Mouse (Mus musculus): Measurements from ENCODE around the gene Emg1. TPM values are rescaled to one million over a fixed set of nuclear protein-coding genes. Genes with fewer than 3 reads are reported as not detected.

The Emg1 gene
- total RNA-seq, 2 experiments from 2014 or later, result 51.3 to 54.4 TPM

DNA sequence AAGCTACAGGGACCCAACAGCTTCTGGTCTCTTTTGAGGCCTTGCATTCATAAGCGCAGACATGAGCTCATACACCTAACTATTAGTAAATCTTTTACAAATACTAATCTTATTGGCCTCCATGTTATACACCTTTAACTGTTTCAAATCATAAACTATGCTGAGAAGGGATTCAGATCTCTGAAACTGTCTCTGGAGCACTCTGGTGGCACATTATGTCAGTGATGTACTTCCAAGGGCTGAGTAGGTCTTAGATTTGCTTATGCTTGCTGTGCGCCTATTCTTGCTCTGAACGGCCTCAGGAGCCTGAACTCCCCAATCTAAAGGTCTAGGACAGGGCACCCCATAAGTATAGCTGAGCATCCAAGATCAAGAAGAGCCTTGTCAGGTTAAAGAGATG lies 29.9 kb upstream of the Emg1 start:
- no peak for DNase-seq (ENCODE audit: extremely low spot score in 1 of 2, low spot score in 1 of 2)

DNA sequence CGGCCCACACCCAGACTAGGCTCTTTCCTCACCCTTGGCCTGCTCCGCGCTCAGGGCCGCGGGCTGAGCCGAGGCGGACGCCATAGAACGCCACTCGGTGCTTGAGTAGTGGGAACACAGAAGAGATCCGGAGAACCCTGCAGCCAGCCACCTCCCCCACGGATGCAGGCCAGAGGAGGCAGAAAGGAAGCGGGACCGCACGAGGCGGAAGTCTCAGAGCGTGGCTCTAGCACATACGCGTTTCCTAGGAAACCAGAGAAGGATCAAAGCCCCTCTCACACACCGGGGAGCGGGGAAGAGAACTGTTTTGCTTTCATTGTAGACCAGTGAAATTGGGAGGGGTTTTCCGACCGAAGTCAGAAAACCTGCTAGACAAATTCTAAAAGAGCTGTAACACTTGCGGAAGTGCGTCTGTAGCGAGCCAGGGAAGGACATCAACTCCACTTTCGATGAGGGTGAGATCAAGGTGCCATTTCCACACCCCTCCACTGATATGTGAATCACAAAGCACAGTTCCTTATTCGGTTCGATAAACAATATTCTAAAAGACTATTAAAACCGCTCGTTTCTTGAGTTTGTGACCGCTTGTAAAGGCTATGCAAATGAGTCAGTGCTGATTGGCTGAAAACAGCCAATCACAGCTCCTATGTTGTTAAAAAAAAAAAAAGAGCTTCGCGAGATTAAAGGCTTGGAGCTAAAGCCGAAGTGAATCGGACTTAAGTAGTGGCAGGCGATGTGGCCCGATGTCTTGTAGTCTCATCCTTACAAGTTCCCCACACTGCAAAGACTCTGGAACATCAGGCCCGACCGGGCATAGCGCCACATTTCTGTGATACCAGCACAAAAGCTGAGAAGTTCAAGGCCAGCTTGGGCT lies 29.1 kb upstream of the Emg1 start, which contains the start of gene Grcc10:
Gene Grcc10 (minus strand): TSS at position 487 of the 874 bp plus-strand sequence.
- peak; percentile 70 to 86 for DNase-seq (ENCODE audit: extremely low spot score in 1 of 2, low spot score in 1 of 2)

DNA sequence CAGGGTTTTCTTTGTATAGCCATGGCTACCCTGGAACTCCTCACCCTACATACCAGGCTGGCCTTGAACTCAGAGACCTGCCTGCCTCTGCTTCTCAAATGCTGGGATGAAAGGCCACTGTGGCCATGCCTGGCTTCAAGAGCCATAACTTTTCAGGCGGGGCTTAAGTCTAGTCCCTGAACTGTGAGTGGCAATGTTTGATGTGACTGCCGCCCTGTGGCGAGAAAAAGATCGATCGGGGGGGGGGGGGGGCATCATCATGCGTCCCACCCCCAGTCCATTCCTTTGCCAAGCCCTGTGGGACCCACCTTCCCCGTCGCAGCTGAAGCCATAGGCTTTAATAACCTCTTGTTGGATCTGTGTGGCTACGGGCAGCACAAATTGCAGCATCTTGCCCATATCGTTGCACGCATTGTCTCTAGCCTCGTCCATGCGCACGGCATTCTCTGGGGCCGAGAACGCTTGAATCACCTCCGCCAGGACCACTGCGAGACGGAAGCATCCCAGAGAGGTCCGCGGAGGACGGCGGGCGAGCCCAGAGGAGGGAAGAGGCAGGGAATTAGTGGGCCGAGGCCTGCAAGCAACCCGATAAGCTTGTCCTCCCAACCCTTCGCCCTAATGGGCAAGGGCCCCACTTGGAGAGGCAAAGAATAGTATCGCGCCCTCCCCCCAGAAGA lies 28.4 kb upstream of the Emg1 start:
- no peak for DNase-seq (ENCODE audit: extremely low spot score in 1 of 2, low spot score in 1 of 2)

DNA sequence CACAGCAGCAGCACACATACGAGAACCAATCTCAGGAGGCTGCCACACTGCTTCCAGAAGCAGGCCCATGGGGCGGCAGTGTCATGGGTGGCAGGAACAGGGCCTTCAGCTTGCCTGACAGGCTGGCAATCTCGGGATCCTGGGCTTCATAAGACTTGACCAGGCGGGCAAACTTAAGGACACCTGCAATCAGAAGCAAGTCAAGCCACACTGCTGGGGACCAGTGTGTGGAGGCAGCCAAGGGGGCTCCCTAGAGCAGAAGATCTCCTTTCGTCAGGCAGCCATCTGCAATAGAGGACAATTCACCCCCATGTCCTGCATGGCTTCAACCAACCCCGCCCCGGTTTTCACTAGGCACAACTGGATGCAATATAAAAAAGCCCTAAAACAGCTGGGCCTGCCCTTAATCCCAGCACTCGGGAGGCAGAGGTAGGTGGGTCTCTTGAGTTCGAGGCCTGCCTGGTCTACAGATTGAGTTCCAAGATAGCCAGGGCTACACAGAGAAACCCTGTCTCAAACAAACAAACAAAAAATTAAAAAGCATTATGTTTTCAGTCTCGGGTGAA lies 27.3 kb upstream of the Emg1 start:
- no peak for DNase-seq (ENCODE audit: extremely low spot score in 1 of 2, low spot score in 1 of 2)

DNA sequence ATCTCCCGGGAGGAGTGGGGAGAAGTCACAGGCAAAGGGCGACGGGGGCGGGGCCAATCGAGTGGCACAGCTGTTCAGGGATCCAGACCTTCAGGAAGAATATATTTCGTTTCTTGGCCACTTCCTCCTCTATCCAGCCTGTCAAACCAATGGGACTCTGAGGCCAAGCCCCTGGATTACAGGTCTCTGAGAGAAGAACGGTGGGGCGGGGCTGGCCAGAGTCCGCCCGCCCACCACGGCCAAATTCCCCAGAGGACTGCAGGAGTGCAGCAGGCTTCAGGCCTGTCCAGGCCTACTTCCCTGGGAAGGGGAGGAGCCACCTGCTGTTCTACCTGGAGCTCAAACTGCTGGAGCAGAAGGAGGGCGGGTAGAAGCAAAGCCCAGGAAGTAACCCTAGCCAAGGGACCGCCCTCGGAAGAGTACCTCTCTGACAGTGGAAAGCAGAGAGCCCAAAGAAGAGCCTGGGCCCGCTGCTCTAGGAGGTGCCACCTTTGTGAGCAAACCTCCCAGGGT lies 26.6 kb upstream of the Emg1 start, which contains the start of gene Ptpn6:
Gene Ptpn6 (minus strand): TSS at position 204 of the 513 bp plus-strand sequence.
- DNase-seq (ENCODE audit: extremely low spot score in 1 of 2, low spot score in 1 of 2), result no peak

DNA sequence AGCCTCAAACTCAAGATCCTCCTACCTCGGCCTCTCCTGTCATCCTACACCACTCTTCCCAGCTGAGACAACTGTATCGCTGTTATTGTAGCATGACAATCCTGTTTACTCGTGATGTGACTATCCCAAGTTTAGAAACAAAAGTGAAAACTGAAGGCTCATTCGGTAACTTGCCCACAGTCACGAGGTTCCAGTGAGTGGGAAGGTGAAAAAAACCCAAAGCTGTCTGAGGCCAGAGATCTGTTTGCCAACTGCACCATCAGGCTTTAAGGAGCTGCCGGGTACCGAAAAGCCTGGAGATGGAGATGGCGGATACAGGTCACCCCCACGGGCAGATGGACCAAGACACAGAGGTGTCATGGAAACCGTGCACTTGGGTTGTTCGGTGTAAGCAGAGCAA lies 25.1 kb upstream of the Emg1 start:
- no peak for DNase-seq (ENCODE audit: extremely low spot score in 1 of 2, low spot score in 1 of 2)

DNA sequence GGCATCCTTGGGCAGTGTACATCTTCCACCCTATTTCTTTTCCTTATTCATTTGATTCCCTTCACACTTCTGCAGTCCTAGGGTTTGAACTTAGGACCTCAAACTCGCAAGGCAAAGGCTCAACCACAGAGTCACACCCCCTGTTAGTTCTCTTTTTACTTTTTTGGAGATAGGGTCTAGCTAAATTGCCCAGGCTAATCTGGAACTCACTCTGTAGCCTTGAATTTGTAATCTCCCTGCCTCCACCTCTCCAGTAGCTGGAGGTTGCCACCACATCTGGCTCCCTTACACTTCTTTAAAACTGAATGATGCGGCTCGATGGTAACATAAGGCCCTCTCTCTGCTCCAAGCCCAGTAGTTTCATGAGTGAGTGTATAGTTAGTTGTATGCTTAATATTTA lies 22.4 kb upstream of the Emg1 start:
- DNase-seq (ENCODE audit: extremely low spot score in 1 of 2, low spot score in 1 of 2), result no peak

DNA sequence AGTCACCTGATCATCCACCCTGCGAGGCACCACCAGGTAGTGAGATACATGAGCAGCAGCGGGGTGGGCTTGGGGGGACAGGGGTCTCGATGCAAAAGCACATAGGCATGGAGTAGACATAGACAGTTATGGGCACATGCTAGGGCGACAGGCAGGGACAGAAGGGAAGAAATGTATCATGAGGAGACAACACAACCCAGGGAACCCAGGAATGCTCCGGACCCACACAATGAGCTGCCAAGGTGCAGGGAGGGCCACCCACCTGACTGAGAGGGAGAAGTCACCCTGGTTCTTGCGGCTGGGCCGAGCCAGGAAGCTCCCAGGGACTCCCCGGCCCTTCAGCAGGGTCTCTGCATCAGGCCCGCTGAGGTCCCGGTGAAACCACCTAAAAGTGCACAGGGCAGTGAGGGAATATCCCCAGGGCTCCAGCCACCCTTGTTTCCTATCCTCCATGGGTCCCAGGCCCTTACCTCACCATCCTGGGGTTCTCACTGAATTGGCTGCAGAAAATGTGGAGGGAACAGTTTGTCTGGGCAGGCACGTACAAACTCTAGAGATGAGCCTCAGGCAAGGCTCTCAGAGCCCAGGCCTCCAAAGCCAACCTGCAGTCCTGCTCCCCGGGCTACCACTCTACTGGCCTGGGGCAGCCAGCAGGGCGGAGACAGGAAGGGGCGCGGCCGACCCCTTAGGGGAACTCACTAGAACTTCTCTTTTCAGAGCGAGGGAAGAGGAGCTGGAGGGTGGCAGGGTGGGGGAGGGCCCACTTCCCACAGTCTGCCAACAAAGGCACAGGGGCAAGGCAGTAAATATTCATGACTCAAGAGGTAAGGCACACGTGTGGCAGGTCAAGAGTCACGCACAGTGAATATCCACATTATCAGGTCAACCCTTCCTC lies 20.7 kb upstream of the Emg1 start:
- DNase-seq (ENCODE audit: extremely low spot score in 1 of 2, low spot score in 1 of 2), result no peak

DNA sequence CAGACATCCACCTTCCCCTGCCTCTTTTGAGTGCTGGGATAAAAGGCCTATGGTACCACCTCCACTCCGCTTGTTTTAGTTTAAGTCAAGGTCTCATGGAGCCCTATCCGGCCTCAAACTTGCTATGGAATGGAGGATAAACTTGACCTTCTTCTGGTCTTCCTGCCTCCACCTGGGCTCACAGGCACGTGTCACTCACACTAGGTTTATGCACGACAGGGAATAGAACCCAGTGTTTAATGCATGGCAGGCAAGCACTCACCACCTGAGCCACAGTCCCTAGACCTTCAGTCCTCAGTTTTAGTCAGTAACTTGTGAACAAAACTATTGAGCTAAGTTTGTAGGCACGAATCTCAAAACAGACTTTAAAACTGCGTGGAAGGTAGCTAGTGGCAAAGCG lies 19.1 kb upstream of the Emg1 start:
- no peak for DNase-seq (ENCODE audit: extremely low spot score in 1 of 2, low spot score in 1 of 2)

DNA sequence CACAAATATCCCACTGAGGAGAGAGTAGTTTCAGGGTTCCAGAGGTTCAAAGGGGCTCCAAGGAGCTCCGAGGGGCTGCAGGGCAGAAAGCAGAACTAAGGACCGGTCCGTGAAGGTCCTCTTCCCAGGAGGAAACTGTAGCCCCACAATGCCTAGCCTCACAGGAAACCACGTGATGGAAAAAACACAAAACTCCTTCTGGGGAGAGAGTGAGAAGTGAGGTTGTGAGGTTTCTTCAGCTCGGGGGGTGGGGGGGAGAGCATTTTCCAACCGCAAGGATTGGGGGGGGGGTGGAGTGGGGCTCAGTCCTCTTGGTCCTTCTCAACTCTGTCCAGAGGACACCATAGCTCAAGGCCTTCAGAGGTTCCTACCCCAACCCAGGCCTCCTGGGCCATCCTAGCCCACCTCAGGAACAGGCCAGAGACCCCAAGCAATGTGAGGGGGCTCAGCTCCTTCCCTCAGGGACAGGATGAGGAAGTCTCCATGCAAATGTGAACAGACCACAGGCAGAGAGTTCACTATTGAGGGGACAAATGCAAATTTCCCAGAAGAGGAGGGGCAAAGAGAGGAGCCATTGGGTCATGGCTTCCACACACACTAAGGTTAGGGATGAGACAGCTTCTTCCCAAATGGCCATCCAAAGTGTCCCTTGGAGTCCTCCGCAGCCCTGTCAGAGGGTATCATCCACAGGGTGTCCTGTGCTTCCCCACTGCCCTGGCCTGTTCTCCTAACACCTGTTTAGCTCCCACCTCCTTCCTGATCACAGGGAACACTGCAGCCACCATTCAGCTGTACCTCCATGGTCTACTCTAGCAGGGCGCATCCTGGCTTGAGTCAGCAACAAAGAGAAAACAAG lies 18.1 kb upstream of the Emg1 start:
- no peak for DNase-seq (ENCODE audit: extremely low spot score in 1 of 2, low spot score in 1 of 2)

DNA sequence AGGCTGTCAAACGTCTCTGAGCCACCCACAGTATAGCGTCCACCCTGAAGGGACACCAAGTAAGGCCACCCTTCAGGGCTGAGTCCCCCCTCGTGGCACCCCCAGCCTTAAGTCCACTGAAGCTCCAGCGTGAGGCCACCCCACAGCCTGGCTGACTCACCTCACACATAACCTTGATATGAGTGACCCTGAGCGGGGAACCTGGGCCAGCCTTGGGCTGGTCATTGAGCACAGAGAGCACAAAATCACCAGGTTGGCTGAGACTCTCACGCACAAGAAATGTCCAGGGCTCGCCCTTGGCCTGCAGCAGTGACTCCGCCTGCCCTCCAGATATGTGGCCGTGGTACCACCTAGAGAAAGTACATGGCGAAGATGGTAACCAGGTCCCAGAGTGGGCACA lies 16.6 kb upstream of the Emg1 start:
- no peak for DNase-seq (ENCODE audit: extremely low spot score in 1 of 2, low spot score in 1 of 2)

DNA sequence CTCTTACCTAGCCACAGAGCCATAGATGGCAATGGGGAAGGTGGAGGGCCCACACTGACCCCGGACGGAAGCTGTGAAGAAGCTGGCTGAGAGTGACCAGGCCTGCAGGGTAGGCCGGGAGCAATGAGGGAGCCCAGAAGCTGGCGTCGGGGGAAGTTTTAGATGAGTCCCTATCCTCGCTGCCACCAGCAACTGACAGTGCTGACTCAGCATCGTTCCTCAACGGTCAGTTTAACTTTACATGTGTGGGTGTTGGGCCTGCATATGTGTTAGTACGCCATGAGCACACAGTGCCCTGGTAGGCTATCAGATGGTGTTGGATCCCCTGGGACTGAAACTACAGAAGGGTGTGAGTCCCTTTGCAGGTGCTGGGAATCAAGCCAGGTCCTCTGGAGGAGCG lies 12.5 kb upstream of the Emg1 start:
- no peak for DNase-seq (ENCODE audit: extremely low spot score in 1 of 2, low spot score in 1 of 2)

DNA sequence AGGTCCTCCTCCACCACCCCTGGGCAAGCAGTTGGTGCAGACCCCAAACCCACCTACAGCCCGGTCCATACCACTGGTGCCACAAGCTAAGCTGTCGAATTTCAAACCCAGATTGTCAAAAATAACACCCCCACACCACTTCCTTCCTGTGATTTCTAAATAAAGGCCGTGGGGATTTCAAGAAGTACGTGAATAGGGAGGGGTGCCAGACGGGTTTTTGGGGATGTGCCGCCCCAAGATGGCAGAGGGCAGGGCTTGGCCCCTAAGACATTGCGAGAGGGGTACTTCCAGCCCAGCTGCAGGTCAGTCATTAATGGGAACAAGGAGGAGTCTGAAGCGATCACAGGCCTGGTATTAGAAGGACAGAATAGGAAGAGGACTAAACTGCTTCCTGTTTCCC lies 11.6 kb upstream of the Emg1 start:
- DNase-seq (ENCODE audit: extremely low spot score in 1 of 2, low spot score in 1 of 2), result no peak

DNA sequence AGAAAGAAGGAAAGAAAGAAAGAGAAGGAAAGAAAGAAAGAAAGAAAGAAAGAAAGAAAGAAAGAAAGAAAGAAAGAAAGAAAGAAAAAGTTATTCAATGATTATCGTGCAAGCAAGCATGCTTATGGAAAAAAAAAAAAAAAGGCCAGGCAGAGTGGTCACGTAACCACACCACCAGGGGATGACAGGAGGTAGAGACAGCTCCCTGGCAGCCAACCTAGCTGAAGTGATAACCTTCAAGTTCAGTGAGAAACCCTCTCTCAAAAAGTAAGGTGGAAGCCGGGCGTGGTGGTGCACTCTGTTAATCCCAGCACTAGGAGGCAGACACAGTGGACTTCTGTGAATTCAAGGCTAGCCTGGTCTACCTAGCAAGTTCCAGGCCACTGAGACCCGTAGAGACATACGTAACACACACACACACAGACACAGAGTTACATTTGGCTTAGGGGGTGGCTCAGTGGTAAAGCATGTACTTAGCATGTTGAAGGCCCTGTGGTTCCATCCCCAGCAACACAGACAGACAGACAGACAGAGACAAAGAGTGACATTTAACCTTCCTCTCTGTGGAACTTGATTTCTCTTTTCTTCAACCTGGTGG lies 11.0 kb upstream of the Emg1 start:
- no peak for DNase-seq (ENCODE audit: extremely low spot score in 1 of 2, low spot score in 1 of 2)

DNA sequence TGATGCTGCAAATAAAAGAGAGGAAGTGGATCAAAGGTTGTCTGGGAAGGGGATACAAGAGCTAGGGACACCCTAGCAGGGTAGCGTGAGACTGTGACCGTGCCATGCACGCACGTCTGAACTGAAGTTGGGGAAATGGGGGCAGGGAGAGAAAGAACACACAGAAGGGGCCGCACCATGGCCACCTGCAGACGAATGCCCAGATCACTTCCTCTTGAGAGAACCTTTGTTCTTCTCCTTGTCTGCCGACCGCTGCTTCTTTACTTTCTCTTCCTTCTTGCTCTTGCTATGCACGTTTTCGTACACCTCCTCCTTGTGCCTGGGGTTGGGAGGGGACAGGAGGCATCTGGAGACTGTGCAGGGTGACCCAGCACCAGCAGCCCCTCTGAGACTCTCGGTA lies 8.9 kb upstream of the Emg1 start:
- DNase-seq (ENCODE audit: extremely low spot score in 1 of 2, low spot score in 1 of 2), result no peak

DNA sequence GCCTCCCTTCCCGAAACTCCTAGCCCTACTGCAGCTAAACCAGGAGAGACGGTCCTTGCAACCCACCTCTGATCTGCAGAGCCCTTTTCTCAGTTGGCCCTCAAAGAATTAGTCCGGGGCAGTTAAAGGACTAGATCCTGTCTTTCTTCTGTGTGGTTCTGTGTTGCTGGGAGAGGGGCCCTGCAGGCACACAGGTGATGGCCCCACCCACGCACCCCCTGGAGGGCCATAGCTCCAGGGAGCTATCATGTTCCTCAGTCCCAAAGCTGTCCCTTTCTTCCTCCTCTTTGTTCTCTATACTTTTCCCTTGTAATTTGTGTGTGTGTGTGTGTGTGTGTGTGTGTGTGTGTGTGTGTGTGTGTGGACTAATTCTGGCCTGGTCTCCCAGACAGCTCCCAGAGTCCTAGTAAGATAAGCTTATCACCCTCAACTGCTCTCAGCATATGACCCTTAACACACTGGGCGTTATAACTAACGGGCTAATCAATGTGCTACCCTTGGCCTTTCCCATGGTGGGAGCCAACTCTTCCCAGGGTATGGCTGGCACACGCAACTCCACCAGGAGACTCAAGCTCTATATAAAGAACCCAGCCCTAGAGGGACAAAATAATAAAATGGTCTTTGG lies 7.5 kb upstream of the Emg1 start:
- no peak for DNase-seq (ENCODE audit: extremely low spot score in 1 of 2, low spot score in 1 of 2)

DNA sequence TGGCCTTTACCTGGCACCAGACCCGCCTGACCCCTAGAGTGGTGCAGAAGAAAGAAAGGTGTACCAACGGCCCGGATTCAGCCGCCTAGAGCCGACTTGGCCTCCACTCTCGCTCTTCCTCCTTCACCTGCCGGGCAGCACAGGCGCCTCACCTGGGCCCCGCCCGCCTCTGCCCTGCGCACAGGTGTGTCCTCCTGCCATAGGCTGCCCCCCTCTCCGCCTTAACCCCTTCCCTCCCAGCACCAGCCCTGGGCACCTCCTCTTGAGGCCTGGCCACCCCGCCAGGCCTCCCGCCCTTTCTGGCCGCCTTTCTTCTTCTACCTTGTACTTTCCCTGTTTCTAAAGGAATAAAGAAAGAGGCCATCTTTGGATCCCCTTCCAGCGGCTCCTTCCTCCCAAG lies 6.7 kb upstream of the Emg1 start:
- no peak for DNase-seq (ENCODE audit: extremely low spot score in 1 of 2, low spot score in 1 of 2)

DNA sequence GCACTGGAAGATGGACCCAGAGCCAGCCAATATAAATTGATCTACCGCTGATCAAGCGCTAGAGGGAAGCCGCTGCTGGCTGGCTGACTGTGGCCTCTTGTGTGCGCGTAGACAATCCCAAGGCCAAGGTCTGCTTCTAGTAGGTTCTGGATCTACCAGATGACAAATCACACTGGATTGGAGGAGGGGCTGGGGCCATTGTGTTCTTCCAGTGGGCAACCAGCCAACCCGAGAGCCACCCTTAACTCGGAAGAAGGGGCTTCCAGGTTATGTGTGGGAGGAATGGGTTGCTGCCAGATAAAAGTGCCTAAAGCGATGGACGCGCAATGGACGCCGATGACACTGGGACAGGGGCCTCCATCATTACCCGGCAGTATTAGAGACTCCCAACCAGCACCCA lies 6.0 kb upstream of the Emg1 start:
- DNase-seq (ENCODE audit: extremely low spot score in 1 of 2, low spot score in 1 of 2), result no peak
